Mouse (Mus musculus) common myeloid progenitor, adult 5-6 weeks (primary cell): Measurements from ENCODE around the gene Fcgr1. TPM values are rescaled to one million over a fixed set of nuclear protein-coding genes. Genes with fewer than 3 reads are reported as not detected.

Source experiments
- ATAC-seq: replicated peaks from 2 replicates; pipeline ENCODE4 v1.8.0; 2016; ENCODE audit warnings: low read depth, mild to moderate bottlenecking, moderate TSS enrichment, inconsistent platforms; ENCODE audit not compliant: poor library complexity, severe bottlenecking
- total RNA-seq: library from RNA; stranded (forward); fragments of 200-1000, 187-1606 nt; gene quantifications from 2 replicates; pipeline ENCODE4 v1.2.3, GENCODE M21; 2017

The Fcgr1 gene
- total RNA-seq, 1 experiment from 2014 or later: not detected

DNA sequence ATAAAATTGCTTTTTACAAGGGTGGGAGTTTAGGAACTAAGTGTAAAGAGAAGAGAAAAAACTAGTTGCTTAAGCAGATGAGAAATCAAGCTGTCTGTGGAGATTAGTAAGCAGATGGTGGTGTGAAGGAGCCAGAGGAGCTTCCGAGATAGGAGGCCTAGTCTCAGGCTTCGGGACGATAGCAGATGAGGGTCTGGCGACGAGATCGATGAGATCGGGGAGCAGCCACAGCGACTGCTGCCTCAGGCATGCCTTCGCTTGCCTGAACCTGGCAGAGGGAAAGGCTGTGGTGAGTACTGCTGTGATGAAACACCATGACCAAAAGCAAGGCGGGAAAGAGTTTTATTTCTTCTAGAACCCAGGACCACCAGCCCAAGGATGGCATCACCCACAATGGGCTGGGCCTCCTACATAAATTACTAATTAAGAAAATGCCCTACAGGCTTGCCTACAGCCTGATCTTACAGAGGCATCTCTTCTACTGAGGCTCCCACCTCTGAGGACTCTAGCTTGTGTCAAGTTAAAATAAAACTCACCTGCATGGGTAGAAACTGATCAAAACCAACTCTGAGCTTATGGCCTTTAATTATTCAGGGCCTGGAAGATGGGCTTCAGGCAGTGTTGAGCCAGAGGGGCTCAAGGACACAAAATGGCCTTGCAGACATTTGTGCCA, 39.0 kb downstream of the Fcgr1 start:
- 0 out of 2 replicates have a peak, but pooled peaks have one; percentile 37 for ATAC-seq

DNA sequence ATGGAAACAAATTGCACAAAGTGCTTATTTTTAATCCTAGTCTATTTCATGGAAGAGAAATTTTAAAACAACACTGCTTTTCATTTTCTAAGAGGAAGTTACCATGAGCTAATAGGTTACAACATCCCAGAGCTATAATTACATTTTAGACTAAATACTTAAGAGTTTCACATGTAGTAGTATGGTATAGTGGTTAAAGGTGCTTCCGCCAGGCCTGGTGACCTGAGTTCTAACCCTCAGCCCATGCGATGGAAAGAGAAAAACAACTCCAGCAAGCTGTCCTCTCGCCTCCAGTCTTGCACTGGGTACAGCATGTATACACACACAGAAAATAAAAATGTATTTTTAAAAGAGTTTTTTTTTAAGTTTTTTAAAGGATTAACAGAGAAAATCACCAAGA, 42.0 kb downstream of the Fcgr1 start:
- peak; percentile 58 for ATAC-seq

DNA sequence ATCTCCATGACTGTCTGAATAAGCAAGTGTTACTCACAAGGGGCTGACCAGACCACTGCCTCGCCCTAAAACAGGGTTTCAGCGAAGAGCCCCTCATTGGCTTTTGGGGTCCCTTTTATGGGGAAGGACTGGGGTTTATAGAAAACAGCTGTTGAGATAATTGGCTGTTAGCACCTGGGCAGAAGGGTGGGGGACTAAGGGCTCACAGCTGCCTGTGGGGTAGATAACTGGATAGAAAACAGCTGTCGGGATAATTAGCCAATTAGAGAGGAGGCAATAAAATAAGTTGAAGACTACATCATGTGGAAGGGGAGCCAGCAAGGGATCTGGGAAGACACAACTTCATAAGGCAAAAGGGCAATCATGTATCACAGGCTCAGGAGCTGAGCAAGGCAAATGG, 42.9 kb downstream of the Fcgr1 start:
- no peak for ATAC-seq

DNA sequence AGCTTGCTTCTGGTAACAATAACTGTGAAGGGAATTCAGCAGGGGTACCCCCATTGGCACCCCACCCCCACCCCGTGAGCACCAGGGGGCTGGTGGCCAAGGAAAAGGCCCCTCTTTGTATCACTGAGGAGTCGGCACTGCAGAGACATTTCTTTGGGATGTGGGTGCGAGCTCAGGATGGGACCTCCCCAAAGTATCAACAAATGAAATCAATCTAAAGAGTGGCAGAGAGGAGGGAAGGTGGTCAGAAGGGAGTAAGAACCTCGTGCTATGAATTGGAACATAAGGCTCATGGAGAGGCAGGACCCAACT, 44.8 kb downstream of the Fcgr1 start:
- ATAC-seq: no peak

DNA sequence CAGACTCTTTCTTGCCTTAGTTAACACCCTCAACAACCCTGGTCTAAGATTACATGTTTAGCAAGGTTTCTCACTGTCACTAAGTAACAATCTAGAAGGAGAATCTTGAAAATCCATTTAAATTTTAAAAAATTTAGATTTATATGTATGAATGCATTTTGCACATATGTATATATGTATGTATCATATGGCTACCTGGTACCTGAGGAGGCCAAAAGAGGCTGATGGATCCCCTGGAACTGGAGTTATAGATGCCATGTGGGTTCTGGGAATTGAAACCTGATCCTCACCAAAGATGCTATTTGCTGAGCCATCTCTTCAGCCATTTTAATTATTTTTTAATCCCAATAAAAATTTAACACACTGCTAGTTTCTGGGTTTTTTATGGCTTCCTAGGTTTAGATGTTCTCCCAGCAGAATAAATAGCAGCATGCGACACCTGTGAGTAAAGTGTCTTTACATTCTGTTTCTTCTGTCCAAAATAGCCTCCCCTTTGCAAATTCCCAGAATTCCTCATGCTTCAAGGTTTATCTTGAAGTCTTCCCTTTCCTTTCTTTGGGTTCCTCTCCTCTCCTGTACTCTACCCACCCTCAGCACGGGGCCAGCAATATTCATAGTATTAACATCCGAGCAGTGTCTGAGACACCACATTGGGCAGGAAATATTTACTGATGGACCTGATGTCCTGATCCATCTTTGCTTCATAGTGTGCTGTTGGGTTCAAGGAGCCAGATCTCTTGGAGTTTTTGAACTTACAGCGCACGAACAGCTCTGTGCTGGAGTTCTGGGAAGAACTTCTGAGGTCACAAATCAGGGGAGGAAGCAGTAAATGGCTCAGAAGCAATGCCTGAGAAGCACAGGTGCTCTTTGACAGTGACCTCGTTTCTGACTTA, 45.4 kb downstream of the Fcgr1 start:
- ATAC-seq: no peak

DNA sequence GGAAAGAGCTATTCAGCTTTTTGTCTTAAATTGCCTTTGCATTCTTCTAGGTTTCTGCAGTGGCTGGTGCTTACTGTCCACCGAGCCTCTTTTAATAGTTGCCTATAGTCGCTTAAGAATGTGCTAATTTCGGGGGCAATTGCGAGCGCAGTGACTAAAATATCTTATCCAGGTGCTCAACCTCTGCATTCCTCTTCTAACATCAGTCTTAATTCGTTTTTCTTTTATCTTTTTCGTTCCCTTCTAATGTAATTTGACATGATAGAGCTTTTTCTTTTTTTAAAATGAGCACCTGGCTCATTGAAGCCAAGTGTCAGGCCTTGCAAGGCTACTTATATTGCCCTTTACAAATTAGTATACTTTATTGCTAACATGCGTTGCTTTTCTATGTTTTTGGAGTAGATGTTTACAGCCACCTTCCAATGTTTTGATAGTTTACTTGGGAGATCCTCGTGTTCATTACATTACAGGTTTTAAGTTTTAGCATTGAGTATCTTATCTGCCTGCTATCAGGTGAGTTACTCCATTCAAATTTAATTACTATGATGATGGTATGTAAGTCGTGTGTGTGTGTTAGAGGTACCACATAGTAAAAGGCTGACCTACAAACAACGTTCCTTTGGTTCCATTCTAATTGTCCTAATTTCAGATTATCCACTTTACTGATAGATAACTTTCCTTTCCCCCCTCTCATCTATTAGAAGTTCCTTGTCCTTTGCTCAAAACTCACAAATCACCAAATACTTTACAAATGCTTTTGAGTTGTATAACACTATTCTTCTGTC, 46.2 kb downstream of the Fcgr1 start:
- ATAC-seq: no peak

DNA sequence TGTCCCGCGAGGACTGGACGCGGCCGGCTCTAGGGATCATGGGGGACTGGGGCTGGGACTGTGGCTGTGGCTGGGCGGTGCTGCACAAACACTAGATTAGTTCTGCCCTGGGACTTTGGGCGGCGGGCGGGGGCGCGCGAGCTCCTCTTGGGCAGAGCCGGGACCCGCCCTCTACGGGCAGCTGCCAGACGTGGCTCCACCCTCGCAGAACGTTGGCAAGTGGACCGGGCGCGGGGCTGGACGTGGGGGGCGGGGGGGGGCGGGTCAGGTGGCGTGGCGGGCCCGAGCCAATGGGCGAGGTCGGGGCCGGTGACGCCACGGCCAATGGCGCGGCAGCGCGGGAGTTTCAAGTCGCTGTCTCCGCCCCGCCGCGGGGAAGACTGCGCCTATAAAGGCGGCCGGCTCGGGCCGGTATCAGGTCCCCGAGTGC, 47.3 kb downstream of the Fcgr1 start, which contains the start of gene Hist2h3c1:
Gene Hist2h3c1, plus strand, starts transcription at position 259 of the 430 bp plus-strand sequence.
- ATAC-seq: peak; percentile 64

DNA sequence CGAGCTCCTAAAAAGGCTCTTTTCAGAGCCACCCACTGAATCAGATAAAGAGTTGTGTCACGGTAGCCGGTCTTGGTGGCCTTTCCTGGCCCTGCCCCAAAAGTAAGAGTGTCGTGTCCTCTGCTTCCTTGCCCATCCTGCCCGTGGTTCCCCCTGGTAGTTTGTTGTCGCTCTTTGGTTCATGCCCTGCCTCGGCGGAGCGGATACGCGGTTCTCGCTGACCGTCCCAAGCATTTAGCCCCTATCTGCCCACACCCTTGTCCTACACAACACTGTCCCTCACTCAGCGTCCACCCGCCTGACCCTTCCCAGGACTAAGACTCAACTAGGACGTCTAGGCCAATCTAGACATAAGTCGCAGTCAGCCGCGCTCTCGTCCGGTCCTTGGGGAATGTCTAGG, 47.8 kb downstream of the Fcgr1 start:
- peak; percentile 46 for ATAC-seq

DNA sequence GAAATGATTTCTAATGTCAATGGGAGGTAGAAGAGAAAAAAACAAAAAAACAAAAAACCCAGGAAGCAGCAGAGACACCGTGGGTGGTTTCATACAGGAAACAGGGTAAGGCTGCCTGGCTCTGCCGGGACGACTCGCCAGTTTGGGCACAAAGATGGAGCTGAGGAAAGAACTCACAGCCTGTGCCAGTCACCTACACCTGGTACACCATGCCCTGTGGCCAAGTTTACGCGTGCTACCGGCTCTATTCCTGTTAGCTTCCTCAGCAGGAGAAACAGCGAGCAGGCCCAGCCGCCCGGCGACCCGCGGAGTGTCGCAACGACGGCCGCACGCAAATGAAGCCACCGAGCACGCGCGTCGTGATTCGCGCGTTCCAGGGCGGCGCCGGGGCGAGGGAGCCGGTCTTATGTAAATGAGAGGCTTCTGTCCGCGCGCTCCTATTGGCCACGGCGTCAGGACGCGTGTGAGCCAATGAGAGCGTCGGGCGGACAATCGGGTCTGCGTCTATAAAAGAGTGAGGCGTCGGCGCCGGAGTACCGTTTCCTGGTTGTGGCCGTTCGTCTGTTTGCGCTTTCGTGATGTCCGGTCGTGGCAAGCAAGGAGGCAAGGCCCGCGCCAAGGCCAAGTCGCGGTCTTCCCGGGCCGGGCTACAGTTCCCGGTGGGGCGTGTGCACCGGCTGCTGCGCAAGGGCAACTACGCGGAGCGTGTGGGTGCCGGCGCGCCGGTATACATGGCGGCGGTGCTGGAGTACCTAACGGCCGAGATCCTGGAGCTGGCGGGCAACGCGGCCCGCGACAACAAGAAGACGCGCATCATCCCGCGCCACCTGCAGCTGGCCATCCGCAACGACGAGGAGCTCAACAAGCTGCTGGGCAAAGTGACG, 48.5 kb downstream of the Fcgr1 start, which contains the start of gene Hist2h2aa1:
Gene Hist2h2aa1, plus strand, starts transcription at position 495 of the 884 bp plus-strand sequence.
- ATAC-seq: peak; percentile 71

DNA sequence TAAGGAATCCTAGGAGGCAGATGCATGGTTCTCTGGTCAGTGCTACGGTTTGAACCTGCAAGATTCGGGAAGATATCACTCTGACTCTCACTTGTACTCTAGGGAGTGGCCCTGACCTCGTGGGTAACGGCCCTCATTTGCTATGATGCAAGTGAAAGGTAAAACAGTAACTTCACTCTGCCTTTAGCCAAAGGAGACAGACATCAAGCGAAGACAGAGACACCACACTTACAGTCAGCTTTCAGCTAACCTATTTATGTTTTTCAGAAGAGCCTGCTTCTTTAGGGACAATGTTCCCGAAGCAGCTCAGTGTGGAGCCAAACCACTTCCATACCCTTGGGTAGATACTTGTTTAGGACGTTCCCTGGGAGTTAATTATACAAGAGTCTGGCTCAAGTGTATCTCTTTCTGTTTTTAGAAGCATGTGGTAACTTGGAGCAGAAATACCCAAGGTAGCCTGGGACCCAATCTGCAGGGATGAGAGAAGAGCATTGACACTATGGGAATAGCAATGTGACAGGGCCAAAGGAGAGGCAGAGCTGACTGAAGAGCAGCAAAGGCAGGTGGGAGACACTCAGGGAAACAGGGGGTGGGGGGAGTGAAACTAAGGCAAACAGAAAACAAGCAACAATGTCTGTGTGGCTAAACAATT, 49.7 kb downstream of the Fcgr1 start:
- no peak for ATAC-seq

DNA sequence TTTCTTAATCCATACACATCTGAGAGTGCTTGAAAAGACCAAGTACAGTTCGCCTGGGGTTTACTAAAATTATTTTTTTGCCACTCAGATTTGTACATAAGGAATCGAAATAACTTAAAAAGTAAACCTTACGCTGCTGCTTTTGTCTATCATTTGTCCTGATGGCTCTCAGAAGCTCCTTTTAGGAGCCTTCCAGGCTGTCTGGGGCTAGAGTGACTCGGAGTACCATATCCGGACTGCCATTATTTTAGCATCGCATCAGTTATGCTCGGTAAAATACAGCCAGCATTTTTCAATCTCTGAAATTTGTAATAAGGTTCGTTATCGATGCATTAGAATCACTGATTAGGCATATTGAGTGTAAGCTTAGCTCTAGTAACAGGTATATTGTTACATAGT, 53.0 kb downstream of the Fcgr1 start:
- ATAC-seq: no peak

DNA sequence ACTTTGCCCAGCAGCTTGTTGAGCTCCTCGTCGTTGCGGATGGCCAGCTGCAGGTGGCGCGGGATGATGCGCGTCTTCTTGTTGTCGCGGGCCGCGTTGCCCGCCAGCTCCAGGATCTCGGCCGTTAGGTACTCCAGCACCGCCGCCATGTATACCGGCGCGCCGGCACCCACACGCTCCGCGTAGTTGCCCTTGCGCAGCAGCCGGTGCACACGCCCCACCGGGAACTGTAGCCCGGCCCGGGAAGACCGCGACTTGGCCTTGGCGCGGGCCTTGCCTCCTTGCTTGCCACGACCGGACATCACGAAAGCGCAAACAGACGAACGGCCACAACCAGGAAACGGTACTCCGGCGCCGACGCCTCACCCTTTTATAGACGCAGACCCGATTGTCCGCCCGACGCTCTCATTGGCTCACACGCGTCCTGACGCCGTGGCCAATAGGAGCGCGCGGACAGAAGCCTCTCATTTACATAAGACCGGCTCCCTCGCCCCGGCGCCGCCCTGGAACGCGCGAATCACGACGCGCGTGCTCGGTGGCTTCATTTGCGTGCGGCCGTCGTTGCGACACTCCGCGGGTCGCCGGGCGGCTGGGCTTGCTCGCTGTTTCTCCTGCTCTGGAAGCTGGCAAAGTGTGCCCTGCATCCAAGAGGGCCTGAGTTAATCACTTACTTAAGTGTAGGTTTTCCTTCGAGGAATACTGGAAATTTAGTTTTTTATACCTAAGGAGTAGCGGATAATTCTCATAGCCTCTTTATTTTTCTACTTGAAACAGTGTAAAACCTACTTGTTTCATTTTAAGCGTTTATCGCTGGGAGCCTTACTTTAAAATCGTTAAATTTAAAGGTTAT, 53.6 kb downstream of the Fcgr1 start, which contains the start of gene Hist2h2aa2:
Gene Hist2h2aa2, minus strand, starts transcription at position 328 of the 850 bp plus-strand sequence.
- ATAC-seq: peak; percentile 64

DNA sequence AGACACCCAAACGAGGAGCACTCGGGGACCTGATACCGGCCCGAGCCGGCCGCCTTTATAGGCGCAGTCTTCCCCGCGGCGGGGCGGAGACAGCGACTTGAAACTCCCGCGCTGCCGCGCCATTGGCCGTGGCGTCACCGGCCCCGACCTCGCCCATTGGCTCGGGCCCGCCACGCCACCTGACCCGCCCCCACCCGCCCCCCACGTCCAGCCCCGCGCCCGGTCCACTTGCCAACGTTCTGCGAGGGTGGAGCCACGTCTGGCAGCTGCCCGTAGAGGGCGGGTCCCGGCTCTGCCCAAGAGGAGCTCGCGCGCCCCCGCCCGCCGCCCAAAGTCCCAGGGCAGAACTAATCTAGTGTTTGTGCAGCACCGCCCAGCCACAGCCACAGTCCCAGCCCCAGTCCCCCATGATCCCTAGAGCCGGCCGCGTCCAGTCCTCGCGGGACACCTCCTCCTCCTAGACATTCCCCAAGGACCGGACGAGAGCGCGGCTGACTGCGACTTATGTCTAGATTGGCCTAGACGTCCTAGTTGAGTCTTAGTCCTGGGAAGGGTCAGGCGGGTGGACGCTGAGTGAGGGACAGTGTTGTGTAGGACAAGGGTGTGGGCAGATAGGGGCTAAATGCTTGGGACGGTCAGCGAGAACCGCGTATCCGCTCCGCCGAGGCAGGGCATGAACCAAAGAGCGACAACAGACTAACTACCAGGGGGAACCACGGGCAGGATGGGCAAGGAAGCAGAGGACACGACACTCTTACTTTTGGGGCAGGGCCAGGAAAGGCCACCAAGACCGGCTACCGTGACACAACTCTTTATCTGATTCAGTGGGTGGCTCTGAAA, 54.6 kb downstream of the Fcgr1 start, which contains the start of gene Hist2h3c2:
Gene Hist2h3c2, minus strand, starts transcription at position 174 of the 840 bp plus-strand sequence.
- ATAC-seq: peak; percentile 65

DNA sequence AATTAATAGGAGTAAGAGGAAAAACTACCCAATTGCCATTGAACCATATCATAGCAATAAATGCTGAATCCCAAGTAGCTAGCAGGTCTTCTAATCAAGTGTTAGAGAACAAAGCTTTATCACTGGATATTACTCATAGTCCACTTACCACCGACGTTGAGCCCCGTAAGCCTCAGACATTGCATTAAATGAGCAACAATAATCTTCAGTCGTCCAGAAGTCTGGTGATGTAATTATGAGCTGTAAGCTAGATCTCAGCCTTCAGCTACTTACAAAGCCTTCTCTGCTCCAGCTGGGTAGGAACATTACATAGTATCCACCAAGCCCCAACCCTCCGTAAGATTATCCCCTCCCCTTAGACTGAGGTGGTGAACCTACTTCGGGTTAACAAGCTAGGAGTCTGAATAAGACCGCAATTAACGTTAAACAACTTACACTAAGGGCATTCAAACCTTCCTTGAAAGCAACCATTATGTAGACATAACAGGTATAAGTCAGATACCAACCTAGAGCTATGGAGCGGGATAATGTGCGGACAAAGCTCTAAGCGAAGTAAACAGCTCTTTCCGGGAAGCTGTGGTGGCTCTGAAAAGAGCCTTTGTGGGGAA, 55.8 kb downstream of the Fcgr1 start:
- ATAC-seq: no peak

DNA sequence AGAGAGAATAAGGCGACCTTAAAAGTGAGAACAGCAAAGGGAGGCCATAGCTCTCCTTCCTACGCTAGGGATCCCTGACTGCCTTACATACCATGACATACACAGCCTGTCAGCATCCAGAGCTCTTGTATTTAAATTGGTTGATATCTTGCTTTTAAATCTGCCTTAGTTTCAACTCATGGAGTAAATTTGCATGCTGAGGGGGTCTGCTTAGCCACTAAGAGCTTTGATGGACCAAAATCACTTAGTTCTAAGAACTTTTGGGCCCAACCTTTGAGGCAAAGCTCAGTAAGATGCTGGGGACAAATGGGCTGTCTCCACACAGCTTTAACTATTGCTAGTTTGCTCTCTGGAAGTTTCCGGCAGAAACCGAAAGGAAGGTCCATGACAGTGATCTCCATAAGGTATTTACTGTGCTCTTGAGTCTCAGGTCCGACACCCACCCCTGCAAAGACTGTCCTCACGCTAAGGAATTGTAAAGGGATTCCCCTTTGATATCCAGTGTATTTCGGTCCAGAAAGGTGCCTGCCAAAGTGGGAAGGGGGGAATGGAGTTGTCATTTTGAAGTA, 56.4 kb downstream of the Fcgr1 start:
- ATAC-seq: no peak

DNA sequence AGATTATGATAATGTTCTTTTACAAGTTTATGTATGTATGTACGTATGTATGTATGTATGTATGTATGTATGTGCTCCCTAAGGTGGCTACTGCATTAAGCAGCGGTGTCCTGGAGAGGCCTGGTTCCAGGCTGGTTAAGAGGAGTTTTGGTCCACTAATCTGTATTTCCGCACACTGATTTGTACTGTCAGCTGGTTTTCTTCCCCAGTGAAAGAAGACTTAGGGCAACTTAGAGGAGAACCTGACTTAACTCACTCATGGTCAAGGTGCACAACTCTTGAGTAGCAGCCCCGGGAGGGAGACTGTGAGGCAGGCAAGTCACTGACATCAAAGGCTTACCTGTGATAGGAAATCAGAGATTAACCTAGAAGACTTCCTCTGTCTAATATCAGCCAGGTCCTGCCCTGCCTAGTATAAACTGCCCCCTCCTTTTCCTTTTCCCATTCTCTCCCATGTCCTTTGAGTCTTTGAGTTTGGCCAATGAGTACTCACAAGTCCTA, 56.9 kb downstream of the Fcgr1 start:
- no peak for ATAC-seq
